Mouse (Mus musculus) brain, adult 2 months (tissue): Measurements from ENCODE around the gene Hhip.

Experiments used
- DNase-seq: peaks from one replicate; pipeline ENCODE4 v3.0.0; 2011; ENCODE audit warnings: low read depth, low spot score

The Hhip gene

DNA sequence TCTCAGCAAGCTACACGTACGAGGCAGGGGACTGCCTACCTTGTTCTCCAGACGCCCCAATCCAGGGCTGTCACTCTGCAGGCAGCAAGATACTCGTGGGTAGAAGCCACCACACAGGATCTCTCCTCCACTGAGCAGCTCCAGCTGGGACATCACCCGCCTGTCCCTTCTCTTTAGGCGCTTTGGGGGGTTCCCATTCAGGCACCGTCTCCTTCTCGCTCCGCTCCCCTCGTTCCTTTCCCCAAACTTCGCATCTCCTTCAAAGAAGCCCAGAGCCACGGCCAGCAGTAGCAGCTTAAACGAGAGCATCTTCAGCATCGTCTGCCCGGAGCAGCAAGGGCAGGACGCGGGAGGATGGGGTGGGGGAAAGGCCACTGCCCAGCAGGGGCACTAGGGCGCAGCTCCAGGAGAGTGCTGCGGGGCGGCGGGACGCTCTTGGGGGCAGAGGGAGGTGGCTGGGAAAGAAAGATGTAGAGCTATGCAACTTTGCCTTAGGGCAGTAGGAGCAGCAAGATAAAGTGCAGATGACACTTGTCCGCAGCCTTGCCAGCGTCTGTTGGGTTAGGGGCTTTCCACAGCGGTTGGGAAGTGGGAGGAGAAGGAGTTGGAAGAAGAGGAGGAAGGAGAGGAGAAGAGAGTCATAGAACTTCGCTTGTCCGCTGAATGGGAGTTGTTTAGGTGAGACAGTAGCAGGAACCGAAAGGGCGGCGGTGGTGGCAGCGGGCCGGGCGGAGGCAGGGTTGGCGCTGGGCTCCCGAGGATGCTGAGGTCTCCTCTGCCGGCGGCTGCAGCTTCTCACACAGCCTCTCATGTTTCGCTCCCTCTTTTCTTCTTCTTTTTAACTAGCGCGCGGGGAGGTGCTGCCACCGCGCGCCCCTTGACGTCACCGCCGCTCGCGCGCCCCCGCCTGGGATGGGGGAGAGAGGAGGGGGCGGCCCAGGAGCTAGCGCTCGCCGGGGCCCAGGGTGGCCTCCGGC, at the start of gene Hhip:
Gene Hhip (minus strand): TSS at position 809 of the 977 bp plus-strand sequence.
- DNase-seq, result peak; percentile 43

DNA sequence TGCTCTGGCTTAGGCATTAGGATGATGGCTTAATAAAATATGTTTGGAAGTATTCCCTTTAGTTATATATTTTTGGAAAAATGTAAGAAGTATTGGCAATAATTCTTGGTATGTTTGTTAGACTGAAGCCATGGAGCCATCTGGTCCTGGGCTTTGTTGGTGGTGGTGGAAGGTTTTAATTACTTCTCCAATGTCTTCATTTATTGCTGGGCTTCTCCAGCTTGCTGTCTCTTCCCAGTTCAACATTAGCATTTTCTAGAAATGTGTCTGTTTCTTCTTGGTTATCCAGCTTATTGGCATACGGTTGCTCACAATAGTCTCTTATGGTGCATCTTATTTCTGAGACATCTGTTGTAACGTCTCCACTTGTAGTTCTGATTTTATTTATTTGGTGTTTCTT, 29.2 kb upstream of the Hhip start:
- peak; percentile 20 for DNase-seq

DNA sequence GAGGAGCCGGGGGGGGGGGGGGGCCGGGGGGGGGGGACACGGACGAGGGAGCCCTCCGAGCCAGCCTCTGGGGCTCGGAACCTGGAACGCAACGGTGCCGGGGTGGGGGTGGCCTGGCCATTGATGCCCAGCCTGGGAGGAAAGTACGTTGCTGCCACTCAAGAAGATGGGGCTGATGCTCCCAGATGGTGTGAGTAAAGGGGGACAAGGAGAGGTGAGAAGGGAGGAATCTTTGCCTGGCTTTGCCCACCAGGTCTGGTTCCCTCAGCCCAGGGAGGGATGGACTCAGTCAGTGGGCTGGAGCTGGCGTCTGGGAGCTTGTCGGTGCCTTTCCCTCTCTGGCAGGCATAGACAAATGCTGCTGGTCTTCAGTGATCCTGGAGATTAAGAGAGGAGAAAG, 387 bp upstream of the Hhip start:
- DNase-seq, result peak; percentile 18

DNA sequence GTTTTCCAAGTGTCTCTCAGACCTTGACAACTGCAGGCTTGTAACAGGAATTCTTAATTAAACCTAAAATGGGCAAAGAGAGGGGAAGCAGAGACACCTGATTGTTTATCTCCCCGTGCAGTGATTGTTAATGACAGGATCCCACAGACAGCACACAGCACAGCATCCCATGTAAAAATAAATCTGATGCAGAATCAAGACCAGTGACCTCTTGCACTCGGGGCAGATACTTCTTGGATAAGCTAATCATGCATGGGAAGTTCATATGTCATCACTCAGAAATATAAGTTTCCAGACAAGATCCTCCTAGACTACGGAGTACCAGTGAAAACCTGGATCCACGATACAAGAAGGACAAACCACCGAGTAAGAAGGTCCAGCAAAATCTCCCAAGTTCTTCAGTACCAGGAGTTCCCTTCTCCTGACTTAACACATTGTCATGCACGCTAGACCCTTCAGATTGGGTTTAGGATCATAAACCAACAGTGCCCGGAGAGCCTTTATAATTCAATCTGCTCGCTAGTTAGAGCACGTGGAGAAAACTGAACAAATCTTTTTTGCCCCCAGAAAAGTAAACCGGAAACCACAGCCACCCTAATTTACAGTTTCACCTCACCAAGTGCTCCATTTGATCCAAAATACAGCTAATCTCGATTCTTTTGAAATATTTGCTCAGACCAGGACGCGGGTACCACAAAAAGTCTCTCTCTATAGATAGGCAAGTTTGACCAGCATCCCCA, 1.3 kb downstream of the Hhip start:
- DNase-seq, result no peak

DNA sequence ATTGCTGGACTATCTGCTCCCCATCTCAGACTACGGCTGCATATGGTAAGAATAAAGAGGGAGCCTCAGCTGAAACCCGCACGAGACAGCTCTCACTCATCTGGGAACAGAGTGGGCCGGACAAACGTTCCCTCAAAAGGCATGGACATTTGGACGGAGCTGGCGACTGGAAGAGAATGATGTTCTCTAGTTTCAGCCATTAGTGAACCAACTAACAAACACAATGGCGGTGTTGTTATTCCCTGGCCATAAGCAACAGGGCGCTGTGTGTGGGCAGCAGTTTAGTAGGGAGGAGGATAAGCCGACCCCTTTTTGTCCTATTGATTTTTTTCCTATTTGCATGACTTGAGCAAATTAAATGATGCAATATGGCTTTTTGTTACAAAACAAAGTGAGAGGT, 2.0 kb downstream of the Hhip start:
- DNase-seq, result peak; percentile 39

DNA sequence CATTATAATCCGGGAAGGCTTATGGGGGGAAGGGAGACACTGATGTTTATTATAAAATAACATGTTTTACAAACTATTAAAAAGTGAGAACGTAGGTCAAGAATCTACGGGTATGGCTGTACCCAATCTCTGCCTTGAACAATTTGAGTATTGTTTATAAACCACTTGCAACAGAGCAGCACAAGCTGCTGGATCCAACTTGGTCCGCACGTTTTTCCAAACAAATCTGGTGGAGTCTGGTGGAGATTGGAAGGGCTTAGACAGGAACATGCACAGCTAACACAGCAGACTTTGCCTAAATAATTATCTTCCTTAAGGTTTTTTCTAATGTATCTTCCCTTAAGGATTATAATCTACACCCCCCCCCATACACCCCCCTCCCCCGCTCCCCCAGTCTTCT, 2.7 kb downstream of the Hhip start:
- peak; percentile 28 for DNase-seq

DNA sequence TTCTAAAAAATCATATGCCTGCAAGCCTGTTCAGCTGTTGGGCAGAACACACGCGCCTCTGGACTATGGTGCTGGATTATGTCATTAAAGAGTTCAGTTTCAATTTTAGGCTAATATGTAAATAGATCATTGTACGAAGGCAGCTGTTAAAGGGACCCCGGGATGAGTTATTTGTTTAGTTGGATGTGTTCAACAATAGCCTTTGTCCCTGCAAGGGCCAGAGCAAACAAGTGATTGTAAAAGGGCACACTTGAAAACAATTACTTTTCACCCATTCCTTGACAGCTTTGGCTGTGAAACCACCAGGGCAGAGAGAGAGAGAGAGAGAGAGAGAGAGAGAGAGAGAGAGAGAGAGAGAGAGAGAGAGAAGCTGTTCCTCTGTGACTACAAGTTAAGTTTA, 3.6 kb downstream of the Hhip start:
- DNase-seq, result peak; percentile 75

DNA sequence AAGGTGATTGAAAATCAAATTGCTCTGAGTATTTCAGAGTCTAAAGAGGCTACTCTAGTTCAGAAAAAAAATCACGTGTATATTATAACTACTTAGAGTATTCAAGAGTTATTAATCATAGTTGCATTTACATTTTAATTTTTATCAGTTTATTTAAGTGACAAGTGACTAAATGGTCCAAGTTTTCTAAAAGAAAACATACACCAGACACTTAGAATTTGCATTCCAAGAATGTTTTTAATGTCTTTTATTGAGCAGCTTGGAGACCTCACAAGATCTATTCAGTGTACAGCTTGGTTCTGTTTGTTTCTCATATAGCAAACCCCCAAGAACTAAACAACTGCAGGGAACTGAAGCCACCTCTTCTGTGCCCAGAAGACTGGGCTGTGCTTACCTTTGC, 5.0 kb downstream of the Hhip start:
- no peak for DNase-seq

DNA sequence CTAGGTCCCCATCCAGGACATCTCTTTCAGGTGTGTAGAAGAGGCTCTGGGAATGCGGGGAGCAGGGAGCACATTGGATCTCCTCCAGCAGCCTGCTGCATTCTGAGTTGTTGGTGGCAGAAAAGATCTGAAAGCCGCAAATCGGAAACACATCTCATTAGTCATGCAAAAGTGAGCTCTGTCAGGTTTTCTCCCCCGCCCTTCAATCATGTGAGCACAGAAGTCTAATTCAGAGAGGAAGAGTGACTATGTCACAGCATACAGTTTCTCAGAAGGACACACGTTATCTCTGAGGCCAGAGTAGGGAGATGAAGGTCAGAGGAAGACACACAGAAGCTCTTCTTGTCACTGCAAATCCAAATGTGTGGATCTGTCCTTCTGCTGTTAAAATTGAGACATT, 6.3 kb downstream of the Hhip start:
- DNase-seq, result no peak

DNA sequence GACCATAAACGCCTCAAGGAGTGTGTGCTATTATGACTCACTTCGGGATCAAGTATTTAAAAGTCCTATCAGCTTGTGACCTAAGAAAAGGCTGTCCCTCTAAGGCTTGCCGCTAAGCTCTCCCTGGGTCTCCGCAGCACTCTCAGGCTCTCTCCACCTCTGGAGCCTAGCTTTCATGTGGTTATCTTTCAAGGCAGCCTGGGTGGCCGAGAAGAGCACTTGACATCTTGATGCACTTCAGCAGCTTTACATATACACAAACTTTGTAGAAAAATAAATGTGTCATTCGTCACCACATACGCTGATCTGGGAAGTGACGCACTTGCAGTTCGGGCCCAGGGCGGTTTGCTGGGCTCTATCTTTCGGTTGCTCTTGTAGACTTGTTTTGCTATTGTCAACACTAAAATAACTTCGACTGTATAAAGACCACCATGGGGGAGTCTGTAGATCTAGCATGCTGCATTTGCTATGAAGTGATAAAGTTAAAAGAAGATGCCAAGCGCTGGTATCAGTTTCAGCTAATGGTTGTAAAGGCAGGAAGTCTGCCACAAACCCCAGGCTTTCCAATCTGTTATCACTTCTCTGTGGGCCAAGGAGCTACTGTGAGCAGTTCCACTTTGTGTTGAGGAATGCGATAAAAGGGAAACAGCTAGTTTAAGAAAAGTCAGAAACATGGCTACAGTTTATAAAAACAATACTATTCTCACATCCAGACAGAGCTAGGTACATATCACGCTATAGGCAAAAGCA, 8.4 kb downstream of the Hhip start:
- no peak for DNase-seq

DNA sequence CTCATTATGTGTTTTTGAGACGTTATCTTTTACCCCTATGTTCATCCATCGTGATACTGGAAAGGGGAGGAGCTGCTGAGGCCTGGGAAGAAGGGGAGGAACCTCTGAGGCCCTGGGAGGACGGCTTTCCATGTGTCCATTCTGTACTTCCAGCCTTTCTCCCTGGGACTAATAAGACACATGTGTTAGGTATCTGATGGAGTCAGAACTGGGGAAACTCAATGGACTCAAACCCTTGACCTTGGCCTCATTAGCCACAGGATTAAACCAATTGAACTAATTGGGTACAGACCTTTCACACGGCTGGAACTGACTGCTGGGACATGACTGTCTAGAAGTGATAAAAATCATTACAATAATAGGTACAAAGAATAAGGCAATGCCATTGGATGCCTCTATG, 9.6 kb downstream of the Hhip start:
- no peak for DNase-seq

DNA sequence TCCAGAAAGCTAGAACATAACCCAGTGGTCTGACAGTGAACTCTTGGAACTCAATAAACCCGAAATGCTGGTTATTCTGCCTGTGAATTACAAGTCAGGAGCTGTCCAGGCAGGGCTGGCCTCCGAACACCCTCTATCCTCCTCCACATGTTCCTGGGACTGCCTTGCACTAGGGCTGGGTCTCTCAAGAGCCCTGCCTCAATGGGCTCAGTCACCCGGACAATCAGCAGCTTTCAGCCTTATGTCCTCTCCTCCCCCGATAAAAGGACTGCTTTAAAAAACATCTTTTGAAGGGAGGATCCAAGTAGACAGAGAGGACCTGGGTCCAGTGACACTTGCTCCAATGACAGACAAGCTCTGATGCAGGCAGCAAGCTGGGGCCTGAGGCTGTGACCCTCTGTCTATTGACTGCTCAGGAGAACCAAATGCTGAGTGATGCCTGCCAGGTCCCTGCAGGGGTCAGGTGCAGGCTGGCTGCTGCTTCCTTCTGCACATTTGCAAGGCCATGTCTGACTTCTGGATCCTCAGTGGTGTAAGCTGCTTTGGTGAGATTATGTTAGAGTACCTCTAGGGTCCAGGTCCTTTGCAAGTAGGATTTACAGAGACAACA, 20.1 kb downstream of the Hhip start:
- DNase-seq, result no peak

DNA sequence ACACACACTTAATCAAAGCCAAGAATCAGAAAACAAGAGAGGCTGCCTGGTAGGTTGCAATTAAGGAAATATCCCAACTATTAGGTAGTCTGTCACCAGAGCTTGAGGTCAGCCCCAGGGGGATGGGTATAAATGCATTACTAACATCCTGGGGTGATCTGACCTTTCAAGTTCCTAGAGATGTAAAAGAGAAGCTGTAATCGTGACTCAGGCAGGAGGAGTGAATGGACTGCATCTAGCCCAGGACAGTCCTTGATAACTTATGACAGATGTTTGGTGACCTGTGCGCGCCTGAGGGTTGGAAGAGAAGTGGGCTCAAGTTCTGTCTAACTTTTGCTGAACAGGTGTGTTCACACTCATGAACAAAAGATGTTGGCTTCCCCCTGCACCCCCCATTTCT, 25.2 kb downstream of the Hhip start:
- no peak for DNase-seq

DNA sequence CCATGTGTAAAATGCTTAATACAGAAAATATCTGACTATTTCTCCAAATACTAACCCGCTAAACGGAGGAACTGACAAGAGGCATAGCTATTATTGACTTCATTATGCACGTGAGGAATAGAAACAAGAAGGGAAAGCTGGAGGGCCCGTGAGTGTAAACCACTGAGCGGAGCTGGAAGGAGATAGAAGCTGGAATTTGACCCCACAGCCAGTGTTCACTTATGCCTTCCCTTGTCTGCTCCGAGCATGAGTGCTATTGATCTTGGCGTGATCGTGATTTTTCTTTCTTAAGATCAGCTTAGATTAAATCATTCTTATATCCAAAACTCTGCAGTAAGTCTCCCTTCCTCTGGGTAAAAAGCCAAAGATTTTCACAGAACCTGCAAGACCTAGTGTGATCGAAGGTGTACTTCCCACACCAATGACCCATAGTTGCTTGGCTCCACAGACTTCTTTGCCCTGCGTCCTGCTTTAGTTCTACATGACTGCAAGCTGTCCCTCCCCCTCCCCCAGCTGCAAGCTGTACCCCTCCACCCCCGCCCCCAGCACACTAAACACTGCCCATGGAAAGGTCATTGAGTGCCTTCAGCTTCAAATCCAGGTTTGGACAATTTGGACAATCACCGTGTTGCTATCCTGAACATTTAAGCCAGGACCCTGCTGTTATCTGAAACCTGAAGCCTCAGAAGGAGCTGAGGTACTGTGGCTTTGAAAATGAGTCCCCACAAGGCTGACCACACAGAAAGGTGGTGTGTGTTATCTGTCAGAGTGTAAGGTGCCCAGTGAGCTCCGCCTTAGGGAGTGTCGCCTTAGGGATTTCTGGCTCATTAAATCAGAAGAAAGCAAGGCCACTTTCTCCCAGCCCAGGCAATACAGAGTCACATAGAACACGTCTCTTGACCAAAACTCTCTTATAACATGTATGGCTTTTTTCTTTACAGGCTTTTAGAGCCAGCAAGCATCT, 26.2 kb downstream of the Hhip start:
- DNase-seq, result no peak

DNA sequence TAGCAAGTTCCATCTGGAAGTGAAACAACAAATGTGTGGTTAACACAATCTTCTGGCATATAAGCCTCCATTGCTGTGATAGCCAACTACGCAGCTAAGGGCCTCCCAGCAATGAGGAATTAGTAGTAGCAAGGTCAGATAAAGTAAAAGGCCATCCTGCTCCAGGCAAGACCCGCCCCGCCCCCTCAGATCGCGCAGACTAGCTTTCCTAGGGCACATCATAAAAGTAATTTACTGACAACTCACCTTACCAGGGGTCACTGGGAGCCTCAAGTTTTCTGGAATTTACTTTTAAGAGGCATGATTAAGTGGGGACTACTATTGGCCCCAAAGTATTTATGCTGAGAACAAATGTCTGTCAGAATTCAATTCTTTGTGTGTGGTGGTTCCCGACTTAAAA, 28.2 kb downstream of the Hhip start:
- DNase-seq, result no peak

DNA sequence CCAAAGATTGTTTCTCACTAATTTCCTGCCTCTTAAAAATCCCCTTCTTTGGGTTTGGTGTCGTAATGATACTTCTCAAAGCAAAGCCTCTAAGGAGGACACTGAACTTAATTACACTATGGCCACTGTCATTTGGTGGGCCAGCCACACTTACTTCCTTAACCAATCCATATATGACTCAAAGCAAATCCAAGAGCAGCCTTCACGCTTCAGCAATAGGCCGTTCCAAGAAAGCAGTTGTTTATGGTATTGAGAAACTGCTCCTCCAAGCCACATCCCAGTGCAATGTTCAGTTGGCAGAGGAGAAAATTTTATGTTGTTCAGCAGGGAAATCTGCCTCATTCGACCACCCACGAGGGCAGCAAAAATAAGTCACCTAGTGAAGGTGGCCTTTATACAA, 37.3 kb downstream of the Hhip start:
- no peak for DNase-seq

DNA sequence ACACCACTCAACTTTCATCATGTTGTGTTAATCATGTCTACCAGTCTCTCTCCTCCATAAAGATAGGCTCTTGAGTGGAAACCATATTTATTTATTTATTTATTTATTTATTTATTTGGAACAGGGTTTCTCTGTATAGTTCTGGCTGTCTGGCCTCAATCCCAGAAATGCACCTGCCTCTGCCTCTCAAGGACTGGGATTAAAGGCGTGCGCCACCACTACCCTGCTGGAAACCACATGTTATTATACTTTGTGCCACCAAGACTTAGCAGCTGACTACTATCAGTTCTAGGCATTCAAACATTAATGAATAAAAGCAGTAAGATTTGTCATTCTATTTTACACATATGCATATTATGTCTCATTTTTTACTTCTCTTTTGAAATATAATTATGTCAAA, 42.0 kb downstream of the Hhip start:
- DNase-seq, result no peak

DNA sequence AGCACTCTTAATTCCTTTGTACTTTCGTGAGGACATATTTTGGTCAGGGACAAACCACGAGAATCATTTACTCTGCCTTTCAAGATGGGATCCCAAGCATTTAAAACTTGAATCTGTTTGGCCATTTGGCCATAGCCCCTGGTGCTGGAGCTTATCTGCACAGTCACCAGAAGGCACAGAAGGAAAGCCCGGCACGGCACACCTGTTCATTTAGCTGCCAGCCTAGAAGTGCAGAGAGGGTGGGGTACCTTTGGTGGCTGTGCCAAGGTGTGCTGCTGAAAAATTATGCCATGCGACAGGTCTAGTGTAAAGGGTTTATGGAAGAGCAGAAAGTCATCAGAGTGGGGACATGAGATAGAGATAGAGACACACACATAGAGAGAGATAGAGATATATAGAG, 53.4 kb downstream of the Hhip start:
- DNase-seq, result peak; percentile 7

DNA sequence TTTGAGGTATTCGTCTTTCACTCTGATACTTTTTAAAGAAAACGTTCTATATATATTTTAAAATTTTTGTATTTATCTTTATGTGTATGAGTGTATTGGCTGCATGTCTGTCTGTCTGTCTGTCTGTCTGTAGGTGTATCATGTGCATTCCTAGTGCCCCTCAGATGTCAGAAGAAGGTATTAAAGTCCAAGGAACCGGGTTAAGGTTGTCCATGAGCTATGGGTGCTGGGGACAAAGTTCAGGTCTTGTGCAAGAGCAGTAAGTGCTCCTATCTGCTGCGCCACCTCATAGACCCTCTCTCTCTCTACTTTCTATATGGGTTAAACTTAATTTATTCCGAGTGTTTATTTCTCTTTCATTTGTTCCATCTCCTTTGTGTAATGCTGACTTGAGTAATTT, 55.5 kb downstream of the Hhip start:
- no peak for DNase-seq

DNA sequence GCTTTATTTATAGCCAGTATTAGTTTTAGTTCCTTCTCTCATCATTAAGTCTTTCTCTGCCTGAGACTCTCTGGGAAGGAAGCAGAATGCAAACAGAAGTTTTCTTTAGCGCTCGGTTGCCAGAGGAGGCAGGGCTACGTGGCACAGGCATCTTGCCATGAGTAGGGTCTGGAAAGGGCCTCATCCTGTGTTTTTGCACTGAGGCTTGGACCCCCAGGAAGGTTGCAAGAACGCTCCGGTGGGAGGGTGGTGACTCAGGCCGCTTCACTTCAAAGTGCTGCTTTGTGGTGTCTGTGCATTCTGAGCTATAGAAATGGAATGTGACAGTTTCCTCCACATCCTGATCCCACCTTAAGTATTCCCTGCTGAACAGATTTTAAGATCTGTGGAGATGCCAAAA, 62.7 kb downstream of the Hhip start:
- no peak for DNase-seq

DNA sequence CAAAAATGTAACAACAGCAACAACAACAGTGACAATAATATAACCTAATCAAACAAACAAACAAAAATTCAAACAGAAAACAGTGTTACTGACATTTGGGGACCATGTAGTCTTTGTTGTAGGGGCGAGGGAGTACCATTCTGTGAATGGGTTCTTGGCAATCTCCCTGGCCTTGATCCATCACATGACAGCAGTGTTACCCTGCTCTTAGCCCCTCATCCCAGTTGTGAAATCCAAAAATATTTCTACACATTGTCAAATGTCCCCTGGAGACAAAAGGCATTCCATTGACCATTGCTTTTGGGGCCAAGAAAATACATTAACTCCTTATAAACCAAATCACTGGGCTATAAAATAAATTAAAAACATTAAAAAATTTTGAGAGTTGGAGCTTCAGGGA, 64.3 kb downstream of the Hhip start:
- DNase-seq, result peak; percentile 7
